Mouse (Mus musculus) CH12.LX (cell line): ENCODE results near the gene Gal3st4.

Experiments used
- CHD1 ChIP-seq: IDR thresholded peaks from 2 replicates; pipeline ENCODE4 v1.6.1; 2012; ENCODE audit warnings: low read depth, low read length, improper control_type of control experiment, inconsistent platforms
- CHD2 ChIP-seq: IDR thresholded peaks from 2 replicates; pipeline ENCODE4 v1.6.1; 2011; ENCODE audit warnings: low read length, improper control_type of control experiment
- CTCF ChIP-seq, 2 experiments: IDR thresholded peaks in 1 of 2; conservative IDR thresholded peaks in 1 of 2; 2 replicates each; pipeline ENCODE4 v1.5.1; 2011 to 2012; ENCODE audit warnings: low read depth in 2 of 2, low read length in 2 of 2, improper control_type of control experiment in 1 of 2, inconsistent platforms in 1 of 2, mild to moderate bottlenecking in 1 of 2, moderate library complexity in 1 of 2
- EP300 ChIP-seq: IDR thresholded peaks from 2 replicates; pipeline ENCODE4 v1.6.1; 2011; ENCODE audit warnings: low read length, improper control_type of control experiment
- HCFC1 ChIP-seq: IDR thresholded peaks from 2 replicates; pipeline ENCODE4 v1.6.1; 2012; ENCODE audit warnings: low read depth, mild to moderate bottlenecking, inconsistent platforms, low read length, improper control_type of control experiment
- MAFK ChIP-seq: IDR thresholded peaks from 2 replicates; pipeline ENCODE4 v1.6.1; 2011; ENCODE audit warnings: low read length, improper control_type of control experiment; ENCODE audit not compliant: insufficient replicate concordance
- MYC ChIP-seq: IDR thresholded peaks from 2 replicates; pipeline ENCODE4 v1.6.1; 2011; ENCODE audit warnings: low read depth, mild to moderate bottlenecking, improper control_type of control experiment, low read length
- PAX5 ChIP-seq: IDR thresholded peaks from 2 replicates; pipeline ENCODE4 v1.6.1; 2012; ENCODE audit warnings: low read length, inconsistent platforms, mixed read lengths
- POLR2A ChIP-seq: IDR thresholded peaks from 2 replicates; pipeline ENCODE4 v1.6.1; 2011; ENCODE audit warnings: low read depth, mild to moderate bottlenecking, improper control_type of control experiment, low read length
- RAD21 ChIP-seq: IDR thresholded peaks from 2 replicates; pipeline ENCODE4 v1.6.1; 2011; ENCODE audit warnings: low read depth, mild to moderate bottlenecking, low read length, improper control_type of control experiment, moderate library complexity
- TCF12 ChIP-seq: IDR thresholded peaks from 2 replicates; pipeline ENCODE4 v1.6.1; 2014; ENCODE audit warnings: low read depth, mild to moderate bottlenecking, inconsistent platforms, low read length, improper control_type of control experiment
- ZC3H11A ChIP-seq: IDR thresholded peaks from 2 replicates; pipeline ENCODE4 v1.6.1; 2012; ENCODE audit warnings: low read depth, mild to moderate bottlenecking, inconsistent platforms, low read length, improper control_type of control experiment
- ZMIZ1 ChIP-seq: IDR thresholded peaks from 2 replicates; pipeline ENCODE4 v1.6.1; 2012; ENCODE audit warnings: low read depth, mild to moderate bottlenecking, inconsistent platforms, low read length, improper control_type of control experiment
- ZNF384 ChIP-seq: IDR thresholded peaks from 2 replicates; pipeline ENCODE4 v1.6.1; 2012; ENCODE audit warnings: low read depth, low read length, improper control_type of control experiment, inconsistent platforms

- TF ChIP-seq CTCF (conservative IDR thresholded peaks at IDR 0.05 in 1 of 2, IDR thresholded peaks at IDR 0.05 in 1 of 2; ENCODE audit: low read depth in 2 of 2, low read length in 2 of 2) (no peak), EP300 (no peak), ZNF384 (no peak), POLR2A (no peak), ZC3H11A (no peak), RAD21 (no peak), CHD1 (no peak), MYC (no peak), HCFC1 (no peak), MAFK (no peak), CHD2 (no peak), TCF12 (no peak), PAX5 (no peak), ZMIZ1 (no peak)
Observed at GRCm38 (mm10) chr5:138258078-138258477, 14.6 kb downstream of the Gal3st4 start.
